Mouse (Mus musculus): ENCODE data around the gene Pm20d2.
A peak's percentile ranks its signal among the peaks of the same experiment; 100 is the strongest.

GRCm38 (mm10) chr4:33204682-33205081, 15.1 kb upstream of the Pm20d2 start:
- TF ChIP-seq POLR2A (IDR thresholded peaks at IDR 0.05; ENCODE audit: extremely low read depth, insufficient read depth, low read length) (no peak), CTCF (IDR thresholded peaks at IDR 0.05; ENCODE audit: extremely low read depth, insufficient read depth, low read length) (peak; percentile 88)

Data from cortical plate, adult 2 months (tissue).